Mouse (Mus musculus): ENCODE data around the gene Pygl.
"Not testable (repeated sequence)": the region's sequence is repeated elsewhere in the genome, so short reads cannot be mapped to it uniquely, and the experiment has no call there.

Gene Pygl

GRCm38 (mm10) chr12:70228155-70228554 lies 3.1 kb downstream of the Pygl start:
- in situ Hi-C loops (cut with MseI, MboI): loop anchor here in 1 of 2 experiments (25.0 kb wide), 1 partner anchor 209 kb away; no protein-coding TSS in a partner anchor

GRCm38 (mm10) chr12:70227121-70227932 lies 4.0 kb downstream of the Pygl start:
- in situ Hi-C loops (cut with MseI, MboI): loop anchor here in 1 of 2 experiments (25.0 kb wide), 1 partner anchor 210 kb away; no protein-coding TSS in a partner anchor

- in situ Hi-C loops (cut with MseI, MboI): loop anchor here in 1 of 2 experiments (25.0 kb wide), 1 partner anchor 211 kb away; no protein-coding TSS in a partner anchor
These were observed 4.6 kb downstream of the Pygl start for GRCm38 (mm10) chr12:70226655-70227054.

GRCm38 (mm10) chr12:70223331-70223730 lies 8.0 kb downstream of the Pygl start:
- in situ Hi-C loops (cut with MseI, MboI): no loop called here

GRCm38 (mm10) chr12:70221425-70221824 lies 9.9 kb downstream of the Pygl start:
- in situ Hi-C loops (cut with MseI, MboI): no loop called here

- in situ Hi-C loops (cut with MseI, MboI): no loop called here
These were observed 12.3 kb downstream of the Pygl start for GRCm38 (mm10) chr12:70218795-70219540.

GRCm38 (mm10) chr12:70216229-70216800 lies 15.0 kb downstream of the Pygl start:
- in situ Hi-C loops (cut with MseI, MboI): no loop called here

- in situ Hi-C loops (cut with MseI, MboI): no loop called here
These were observed 17.0 kb downstream of the Pygl start for GRCm38 (mm10) chr12:70214281-70214680.

GRCm38 (mm10) chr12:70213601-70214000 lies 17.7 kb downstream of the Pygl start:
- in situ Hi-C loops (cut with MseI, MboI): no loop called here

- in situ Hi-C loops (cut with MseI, MboI): no loop called here
These were observed 18.8 kb downstream of the Pygl start for GRCm38 (mm10) chr12:70212501-70212900.

- in situ Hi-C loops (cut with MseI, MboI): no loop called here
These were observed 23.1 kb downstream of the Pygl start for GRCm38 (mm10) chr12:70208214-70208613.

- in situ Hi-C loops (cut with MseI, MboI): no loop called here
These were observed 26.9 kb downstream of the Pygl start for GRCm38 (mm10) chr12:70204433-70204832.

GRCm38 (mm10) chr12:70201926-70202529 lies 29.3 kb downstream of the Pygl start:
- in situ Hi-C loops (cut with MseI, MboI): no loop called here

- in situ Hi-C loops (cut with MseI, MboI): no loop called here
These were observed 34.9 kb downstream of the Pygl start for GRCm38 (mm10) chr12:70196341-70196740.

GRCm38 (mm10) chr12:70195426-70195825 lies 35.9 kb downstream of the Pygl start:
- in situ Hi-C loops (cut with MseI, MboI): no loop called here

- in situ Hi-C loops (cut with MseI, MboI): no loop called here
These were observed 39.0 kb downstream of the Pygl start for GRCm38 (mm10) chr12:70192267-70192727.

- in situ Hi-C loops (cut with MseI, MboI): no loop called here
These were observed 47.0 kb downstream of the Pygl start for GRCm38 (mm10) chr12:70184173-70184783.

GRCm38 (mm10) chr12:70183507-70183906 lies 47.8 kb downstream of the Pygl start:
- in situ Hi-C loops (cut with MseI, MboI): not testable (repeated sequence)

- in situ Hi-C loops (cut with MseI, MboI): no loop called here
These were observed 61.3 kb downstream of the Pygl start for GRCm38 (mm10) chr12:70169969-70170368.

GRCm38 (mm10) chr12:70167950-70168349 lies 63.3 kb downstream of the Pygl start:
- in situ Hi-C loops (cut with MseI, MboI): no loop called here

GRCm38 (mm10) chr12:70164741-70165140 lies 66.5 kb downstream of the Pygl start:
- in situ Hi-C loops (cut with MseI, MboI): no loop called here

All from mouse trophoblast stem cell (cell line).